Mouse (Mus musculus): ENCODE results near the gene Wapl. TPM values are rescaled to one million over a fixed set of nuclear protein-coding genes. Genes with fewer than 3 reads are reported as not detected.

The Wapl gene
- polyA plus RNA-seq, 1 experiment from 2014 or later: 38.7 TPM

GRCm38 (mm10) chr14:34674932-34675331, 1.2 kb downstream of the Wapl start:
- Histone ChIP-seq H3K36me3 (ENCODE audit: control insufficient read depth, insufficient read depth, low read length) (no peaks in the 10 kb centered on the region), H3K27ac (ENCODE audit: low read depth, low read length) (no peak overlapping the region; the same call in 1 of the 2 replicates), H3K27me3 (ENCODE audit: control insufficient read depth, insufficient read depth, low read length) (no peaks in the 10 kb centered on the region), H3K9ac (ENCODE audit: low read depth, low read length) (peak overlapping the region; percentile 97), H3K4me1 (replicated peaks; ENCODE audit: control insufficient read depth, insufficient read depth, low read length) (no peaks in the 10 kb centered on the region), H3K4me2 (replicated peaks; ENCODE audit: low read depth, low read length) (peak overlapping the region; percentile 79), H3K4me3 (ENCODE audit: low read depth, low read length) (peak overlapping the region; percentile 99), H3K9me3 (ENCODE audit: control insufficient read depth, low read length) (no peaks in the 10 kb centered on the region)
- DNase-seq (ENCODE audit: low spot score) (no peak), ATAC-seq (ENCODE audit: low FRiP score) (no peak)
- WGBS: 32% methylated on average over 9 of the region's 9 CpGs

DNA sequence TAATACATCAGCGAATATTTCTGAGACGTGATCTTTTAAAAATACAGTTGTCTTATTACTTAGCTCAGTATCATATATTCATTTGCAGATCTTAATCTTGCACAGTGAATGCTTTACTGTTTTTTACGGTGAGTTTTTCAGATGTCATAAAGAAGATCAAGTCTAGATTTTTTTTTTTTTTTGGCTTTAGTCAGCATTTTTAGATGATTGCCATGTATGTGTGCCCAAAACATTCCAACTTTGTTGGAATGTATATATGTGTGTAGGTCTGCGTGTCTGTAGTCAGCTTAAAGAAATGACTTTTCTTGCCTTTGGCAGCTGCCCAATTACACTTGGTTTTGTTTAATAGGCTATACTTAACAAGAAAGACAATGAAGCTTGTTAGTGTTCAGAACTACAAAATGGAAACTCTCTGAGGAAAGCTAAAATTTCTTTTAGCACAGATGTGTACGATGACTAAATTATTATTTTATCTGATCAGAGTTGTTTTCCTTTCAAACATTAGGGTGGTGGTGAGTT, 1.7 kb downstream of the Wapl start:
- no peak for ATAC-seq (ENCODE audit: low FRiP score)
- Histone ChIP-seq H3K9ac (ENCODE audit: low read depth, low read length) (no peak overlapping the region), H3K36me3 (ENCODE audit: control insufficient read depth, insufficient read depth, low read length) (no peaks in the 10 kb centered on the region), H3K9me3 (ENCODE audit: control insufficient read depth, low read length) (no peaks in the 10 kb centered on the region), H3K4me1 (replicated peaks; ENCODE audit: control insufficient read depth, insufficient read depth, low read length) (no peaks in the 10 kb centered on the region), H3K4me3 (ENCODE audit: low read depth, low read length) (peak overlapping the region; percentile 99), H3K4me2 (replicated peaks; ENCODE audit: low read depth, low read length) (no peak overlapping the region; the same call in 1 of the 2 replicates), H3K27me3 (ENCODE audit: control insufficient read depth, insufficient read depth, low read length) (no peaks in the 10 kb centered on the region), H3K27ac (ENCODE audit: low read depth, low read length) (no peak overlapping the region)
- WGBS: 77% methylated on average over 5 of the region's 5 CpGs
- DNase-seq (ENCODE audit: low spot score): no peak

DNA sequence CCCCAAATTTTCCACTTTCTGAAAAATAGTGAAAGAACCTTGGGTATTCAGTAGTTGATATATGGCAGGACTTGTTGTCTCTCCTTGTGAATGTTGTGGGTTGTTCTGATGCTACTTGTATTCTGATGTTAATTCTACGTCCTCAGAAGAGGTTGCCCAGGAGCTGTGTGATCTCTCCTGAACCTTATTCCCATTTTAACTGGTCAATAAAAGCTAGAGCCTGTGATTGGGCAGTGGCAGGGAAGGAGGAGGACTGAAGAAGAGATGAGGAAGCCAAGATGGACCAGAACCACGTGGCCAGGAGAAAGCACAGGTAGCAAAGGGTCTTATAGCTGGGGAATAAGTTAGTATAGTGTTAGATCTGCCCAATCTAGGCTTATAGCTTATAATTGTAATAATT, 7.1 kb downstream of the Wapl start:
- Histone ChIP-seq H3K4me2 (replicated peaks; ENCODE audit: low read depth, low read length) (no peak overlapping the region), H3K27me3 (ENCODE audit: control insufficient read depth, insufficient read depth, low read length) (no peaks in the 10 kb centered on the region), H3K4me3 (ENCODE audit: low read depth, low read length) (no peak overlapping the region), H3K27ac (ENCODE audit: low read depth, low read length) (no peak overlapping the region), H3K4me1 (replicated peaks; ENCODE audit: control insufficient read depth, insufficient read depth, low read length) (no peaks in the 10 kb centered on the region), H3K9ac (ENCODE audit: low read depth, low read length) (no peak overlapping the region), H3K9me3 (ENCODE audit: control insufficient read depth, low read length) (no peaks in the 10 kb centered on the region), H3K36me3 (ENCODE audit: control insufficient read depth, insufficient read depth, low read length) (no peaks in the 10 kb centered on the region)
- WGBS: 70% methylated on average over 2 of the region's 2 CpGs
- DNase-seq (ENCODE audit: low spot score): no peak
- ATAC-seq (ENCODE audit: low FRiP score): no peak

DNA sequence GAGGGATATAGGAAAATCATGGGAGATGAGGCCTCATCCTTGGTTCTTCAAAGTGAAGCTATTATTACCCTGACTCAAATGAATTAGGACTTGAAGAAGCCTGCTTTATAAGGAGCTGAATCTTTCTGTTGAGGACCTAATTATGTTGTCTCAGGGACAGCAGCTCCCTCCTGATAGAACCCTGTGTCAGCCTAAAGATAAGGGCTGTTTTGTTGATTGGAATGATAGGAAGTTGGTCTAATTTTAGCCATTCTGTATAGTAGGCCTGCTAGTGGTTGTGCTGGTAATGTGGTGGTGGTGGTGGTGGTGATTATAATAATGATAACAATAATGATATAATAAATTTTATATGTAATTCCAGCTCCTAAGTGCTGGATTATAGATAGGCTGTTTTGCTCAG, 11.3 kb downstream of the Wapl start:
- H3K9ac ChIP-seq (ENCODE audit: low read depth, low read length): no peak overlapping the region
- H3K4me3 ChIP-seq (ENCODE audit: low read depth, low read length): no peak overlapping the region
- DNase-seq (ENCODE audit: low spot score): no peak
- no peaks in the 10 kb centered on the region for H3K36me3 ChIP-seq (ENCODE audit: control insufficient read depth, insufficient read depth, low read length)
- no peak for ATAC-seq (ENCODE audit: low FRiP score)
- H3K9me3 ChIP-seq (ENCODE audit: control insufficient read depth, low read length): no peaks in the 10 kb centered on the region
- H3K4me1 ChIP-seq (replicated peaks; ENCODE audit: control insufficient read depth, insufficient read depth, low read length): no peaks in the 10 kb centered on the region
- H3K4me2 ChIP-seq (replicated peaks; ENCODE audit: low read depth, low read length): no peak overlapping the region
- no peaks in the 10 kb centered on the region for H3K27me3 ChIP-seq (ENCODE audit: control insufficient read depth, insufficient read depth, low read length)
- no peak overlapping the region for H3K27ac ChIP-seq (ENCODE audit: low read depth, low read length)

- Histone ChIP-seq H3K4me2 (replicated peaks; ENCODE audit: low read depth, low read length) (no peak overlapping the region), H3K4me1 (replicated peaks; ENCODE audit: control insufficient read depth, insufficient read depth, low read length) (no peaks in the 10 kb centered on the region), H3K4me3 (ENCODE audit: low read depth, low read length) (no peak overlapping the region), H3K27ac (ENCODE audit: low read depth, low read length) (no peak overlapping the region), H3K27me3 (ENCODE audit: control insufficient read depth, insufficient read depth, low read length) (no peaks in the 10 kb centered on the region), H3K36me3 (ENCODE audit: control insufficient read depth, insufficient read depth, low read length) (no peaks in the 10 kb centered on the region; the same call in 1 of the 2 replicates), H3K9ac (ENCODE audit: low read depth, low read length) (no peak overlapping the region), H3K9me3 (ENCODE audit: control insufficient read depth, low read length) (no peaks in the 10 kb centered on the region)
- 95% methylated on average over 4 of the region's 4 CpGs for WGBS
- ATAC-seq (ENCODE audit: low FRiP score): no peak
- DNase-seq (ENCODE audit: low spot score): no peak
Observed at GRCm38 (mm10) chr14:34693970-34694369, 20.2 kb downstream of the Wapl start.

DNA sequence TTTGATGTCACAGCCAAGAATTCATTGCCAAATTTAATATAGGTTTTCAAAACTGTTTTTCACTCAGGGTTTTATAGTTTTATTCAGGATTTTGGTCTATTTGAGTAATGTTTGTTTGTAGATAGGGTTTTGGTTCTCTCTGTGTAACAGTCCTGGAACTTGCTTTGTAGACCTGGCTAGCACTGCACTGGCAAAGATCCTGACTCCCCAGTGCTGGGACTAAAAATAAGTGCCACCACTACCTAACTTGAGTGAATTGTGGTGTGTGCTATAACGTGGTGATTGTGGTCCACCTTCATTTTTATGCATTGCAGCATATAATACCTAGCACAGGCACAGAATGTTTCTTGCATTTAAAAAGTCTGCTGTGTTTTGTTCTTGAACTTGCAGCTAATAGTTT, 23.6 kb downstream of the Wapl start:
- H3K4me2 ChIP-seq (replicated peaks; ENCODE audit: low read depth, low read length): no peak overlapping the region
- ATAC-seq (ENCODE audit: low FRiP score) (no peak), DNase-seq (ENCODE audit: low spot score) (no peak)
- no peaks in the 10 kb centered on the region for H3K4me1 ChIP-seq (replicated peaks; ENCODE audit: control insufficient read depth, insufficient read depth, low read length)
- H3K9me3 ChIP-seq (ENCODE audit: control insufficient read depth, low read length): no peaks in the 10 kb centered on the region
- H3K4me3 ChIP-seq (ENCODE audit: low read depth, low read length): no peak overlapping the region
- 85% methylated on average over 1 of the region's 1 CpGs for WGBS
- H3K9ac ChIP-seq (ENCODE audit: low read depth, low read length): no peak overlapping the region
- H3K36me3 ChIP-seq (ENCODE audit: control insufficient read depth, insufficient read depth, low read length): no peaks in the 10 kb centered on the region; the same call in 1 of the 2 replicates
- no peaks in the 10 kb centered on the region for H3K27me3 ChIP-seq (ENCODE audit: control insufficient read depth, insufficient read depth, low read length)
- no peak overlapping the region for H3K27ac ChIP-seq (ENCODE audit: low read depth, low read length)

GRCm38 (mm10) chr14:34710209-34710608, 36.5 kb downstream of the Wapl start:
- WGBS: 97% methylated on average over 2 of the region's 2 CpGs
- H3K27ac ChIP-seq (ENCODE audit: low read depth, low read length): no peak overlapping the region
- H3K4me1 ChIP-seq (replicated peaks; ENCODE audit: control insufficient read depth, insufficient read depth, low read length): no peaks in the 10 kb centered on the region
- DNase-seq (ENCODE audit: low spot score): no peak
- no peak for ATAC-seq (ENCODE audit: low FRiP score)
- H3K4me3 ChIP-seq (ENCODE audit: low read depth, low read length): no peak overlapping the region
- no peaks in the 10 kb centered on the region for H3K27me3 ChIP-seq (ENCODE audit: control insufficient read depth, insufficient read depth, low read length)
- no peak overlapping the region for H3K9ac ChIP-seq (ENCODE audit: low read depth, low read length)
- no peak overlapping the region for H3K4me2 ChIP-seq (replicated peaks; ENCODE audit: low read depth, low read length)
- H3K9me3 ChIP-seq (ENCODE audit: control insufficient read depth, low read length): no peaks in the 10 kb centered on the region
- no peaks in the 10 kb centered on the region for H3K36me3 ChIP-seq (ENCODE audit: control insufficient read depth, insufficient read depth, low read length)

DNA sequence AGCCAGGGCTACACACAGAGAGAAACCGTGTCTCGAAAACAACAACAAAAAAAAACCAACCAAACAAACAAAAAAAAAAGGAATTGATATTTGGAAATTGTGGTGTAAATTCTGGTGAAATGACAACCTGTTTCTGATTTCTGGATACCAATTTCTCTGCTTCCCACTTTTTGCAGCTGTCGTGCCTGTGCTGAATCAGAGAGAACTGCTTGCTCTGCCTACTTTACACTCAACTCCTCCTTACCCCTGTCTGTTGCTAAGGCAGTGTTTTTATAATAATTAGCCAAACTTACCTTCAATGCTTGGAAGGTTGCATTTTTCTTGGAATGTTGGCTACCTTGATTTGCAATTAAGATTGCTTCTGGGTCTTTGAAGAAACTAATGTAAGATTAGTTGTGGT, 38.3 kb downstream of the Wapl start:
- H3K4me3 ChIP-seq (ENCODE audit: low read depth, low read length): no peak overlapping the region
- H3K9me3 ChIP-seq (ENCODE audit: control insufficient read depth, low read length): no peaks in the 10 kb centered on the region
- ATAC-seq (ENCODE audit: low FRiP score) (no peak), DNase-seq (ENCODE audit: low spot score) (no peak)
- no peak overlapping the region for H3K9ac ChIP-seq (ENCODE audit: low read depth, low read length)
- 96% methylated on average over 3 of the region's 3 CpGs for WGBS
- no peak overlapping the region for H3K27ac ChIP-seq (ENCODE audit: low read depth, low read length)
- H3K4me1 ChIP-seq (replicated peaks; ENCODE audit: control insufficient read depth, insufficient read depth, low read length): no peaks in the 10 kb centered on the region
- no peaks in the 10 kb centered on the region for H3K27me3 ChIP-seq (ENCODE audit: control insufficient read depth, insufficient read depth, low read length)
- no peaks in the 10 kb centered on the region for H3K36me3 ChIP-seq (ENCODE audit: control insufficient read depth, insufficient read depth, low read length)
- H3K4me2 ChIP-seq (replicated peaks; ENCODE audit: low read depth, low read length): no peak overlapping the region

DNA sequence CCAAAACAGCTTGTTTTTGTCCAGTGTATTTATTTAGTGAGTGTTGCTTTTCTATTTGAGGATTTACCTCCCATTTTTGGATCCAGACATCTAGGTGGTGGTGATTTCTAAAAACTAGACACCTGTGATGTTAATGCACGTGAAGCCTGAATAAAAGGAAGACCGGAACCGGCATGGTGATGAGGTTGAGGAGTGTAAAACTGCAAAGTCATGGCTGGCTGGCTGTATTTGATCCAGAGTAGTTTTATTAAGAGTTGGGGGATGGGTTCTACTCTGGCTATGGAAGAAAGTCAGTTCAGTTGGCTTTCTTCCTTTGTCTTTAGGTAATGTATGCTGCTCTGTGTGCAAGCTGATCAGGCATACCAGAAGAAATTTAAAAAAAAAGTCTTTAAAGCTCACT, 39.1 kb downstream of the Wapl start:
- no peak overlapping the region for H3K9ac ChIP-seq (ENCODE audit: low read depth, low read length)
- H3K4me2 ChIP-seq (replicated peaks; ENCODE audit: low read depth, low read length): no peak overlapping the region
- H3K4me3 ChIP-seq (ENCODE audit: low read depth, low read length): no peak overlapping the region
- ATAC-seq (ENCODE audit: low FRiP score) (no peak), DNase-seq (ENCODE audit: low spot score) (no peak)
- no peaks in the 10 kb centered on the region for H3K27me3 ChIP-seq (ENCODE audit: control insufficient read depth, insufficient read depth, low read length)
- 80% methylated on average over 3 of the region's 3 CpGs for WGBS
- no peaks in the 10 kb centered on the region for H3K4me1 ChIP-seq (replicated peaks; ENCODE audit: control insufficient read depth, insufficient read depth, low read length)
- H3K9me3 ChIP-seq (ENCODE audit: control insufficient read depth, low read length): no peaks in the 10 kb centered on the region
- H3K27ac ChIP-seq (ENCODE audit: low read depth, low read length): no peak overlapping the region
- no peaks in the 10 kb centered on the region for H3K36me3 ChIP-seq (ENCODE audit: control insufficient read depth, insufficient read depth, low read length)
